Mouse (Mus musculus) right cerebral cortex, postnatal 25 days (tissue): Measurements from ENCODE around the gene Zfyve19.

Experiments
- DNase-seq: peaks from one replicate; pipeline ENCODE4 v3.0.0; 2022

The Zfyve19 gene

GRCm38 (mm10) chr2:119208344-119209175 is at the start of gene Zfyve19, which contains the start of gene Dnajc17:
Gene Zfyve19 (plus strand): TSS chr2:119208617.
Gene Dnajc17 (minus strand): TSS chr2:119208795.
- peak; percentile 98 for DNase-seq

GRCm38 (mm10) chr2:119161247-119161646 is 47.2 kb upstream of the Zfyve19 start:
- DNase-seq = no peak

- DNase-seq = no peak
Observed at GRCm38 (mm10) chr2:119163135-119163534, 45.3 kb upstream of the Zfyve19 start.

- no peak for DNase-seq
Observed at GRCm38 (mm10) chr2:119163999-119164398, 44.4 kb upstream of the Zfyve19 start.

- no peak for DNase-seq
Observed at GRCm38 (mm10) chr2:119165401-119165800, 43.0 kb upstream of the Zfyve19 start.

- peak; percentile 37 for DNase-seq
Observed at GRCm38 (mm10) chr2:119166901-119167865, 41.2 kb upstream of the Zfyve19 start, which contains the start of gene Gchfr. Gene Gchfr (plus strand): TSS chr2:119167773.

- DNase-seq = no peak
Observed at GRCm38 (mm10) chr2:119167866-119168256, 40.6 kb upstream of the Zfyve19 start.

- no peak for DNase-seq
Observed at GRCm38 (mm10) chr2:119170282-119170681, 38.1 kb upstream of the Zfyve19 start.

- DNase-seq = no peak
Observed at GRCm38 (mm10) chr2:119171574-119171973, 36.8 kb upstream of the Zfyve19 start.

GRCm38 (mm10) chr2:119172446-119172845 is 36.0 kb upstream of the Zfyve19 start:
- DNase-seq = no peak

- no peak for DNase-seq
Observed at GRCm38 (mm10) chr2:119172862-119173576, 35.4 kb upstream of the Zfyve19 start.

GRCm38 (mm10) chr2:119173991-119174651 is 34.3 kb upstream of the Zfyve19 start, which contains the start of gene Gm14137:
Gene Gm14137 (plus strand): TSS chr2:119174509.
- DNase-seq = no peak

- DNase-seq = no peak
Observed at GRCm38 (mm10) chr2:119174866-119175265, 33.6 kb upstream of the Zfyve19 start.

- DNase-seq = no peak
Observed at GRCm38 (mm10) chr2:119175614-119176013, 32.8 kb upstream of the Zfyve19 start.

GRCm38 (mm10) chr2:119176761-119177160 is 31.7 kb upstream of the Zfyve19 start:
- no peak for DNase-seq

GRCm38 (mm10) chr2:119177384-119177939 is 31.0 kb upstream of the Zfyve19 start:
- DNase-seq = no peak

- no peak for DNase-seq
Observed at GRCm38 (mm10) chr2:119182914-119183313, 25.5 kb upstream of the Zfyve19 start.

GRCm38 (mm10) chr2:119189029-119189710 is 19.2 kb upstream of the Zfyve19 start:
- peak; percentile 77 for DNase-seq

GRCm38 (mm10) chr2:119190969-119191368 is 17.4 kb upstream of the Zfyve19 start:
- DNase-seq = no peak

- no peak for DNase-seq
Observed at GRCm38 (mm10) chr2:119194140-119194539, 14.3 kb upstream of the Zfyve19 start.
